Mouse (Mus musculus): ENCODE results near the gene Nlgn3. TPM values are rescaled to one million over a fixed set of nuclear protein-coding genes. Genes with fewer than 3 reads are reported as not detected.
A peak's percentile ranks its signal among the peaks of the same experiment; 100 is the strongest.
"Not testable (repeated sequence)": the region's sequence is repeated elsewhere in the genome, so short reads cannot be mapped to it uniquely, and the experiment has no call there.

Gene Nlgn3
- polyA plus RNA-seq, 1 experiment from 2014 or later = 28.3 TPM

DNA sequence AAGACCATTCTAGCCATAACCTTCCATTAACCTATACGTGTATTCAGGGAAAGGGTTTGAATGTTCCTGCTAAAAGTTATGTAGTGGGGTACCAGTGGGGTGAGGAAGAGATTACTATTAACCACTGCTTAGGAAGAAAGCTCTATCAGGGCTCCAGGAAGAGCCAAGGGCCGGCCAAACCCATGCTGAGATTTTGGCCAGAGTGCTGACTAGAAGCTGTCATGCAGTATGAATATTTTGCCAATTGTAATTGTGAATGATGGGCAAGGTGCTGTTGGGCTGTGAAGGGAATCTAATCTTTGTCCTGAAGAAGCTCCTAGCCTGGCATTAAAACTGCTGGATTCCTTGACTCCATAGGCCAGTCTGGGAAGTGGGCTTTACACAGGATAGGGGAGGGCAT lies 5.7 kb downstream of the Nlgn3 start:
- Histone ChIP-seq H3K36me3 (peaks cover 4% of the 10 kb centered on the region), H3K4me2 (replicated peaks) (no peak overlapping the region), H3K27ac (replicated peaks) (no peak overlapping the region), H3K9me3 (no peaks in the 10 kb centered on the region), H3K9ac (replicated peaks) (no peak overlapping the region), H3K4me3 (no peak overlapping the region), H3K4me1 (peaks cover 36% of the 10 kb centered on the region), H3K27me3 (peaks cover 41% of the 10 kb centered on the region)
- WGBS = 34% methylated on average over 2 of the region's 2 CpGs
- ATAC-seq (ENCODE audit: low FRiP score, low read depth) = no peak

DNA sequence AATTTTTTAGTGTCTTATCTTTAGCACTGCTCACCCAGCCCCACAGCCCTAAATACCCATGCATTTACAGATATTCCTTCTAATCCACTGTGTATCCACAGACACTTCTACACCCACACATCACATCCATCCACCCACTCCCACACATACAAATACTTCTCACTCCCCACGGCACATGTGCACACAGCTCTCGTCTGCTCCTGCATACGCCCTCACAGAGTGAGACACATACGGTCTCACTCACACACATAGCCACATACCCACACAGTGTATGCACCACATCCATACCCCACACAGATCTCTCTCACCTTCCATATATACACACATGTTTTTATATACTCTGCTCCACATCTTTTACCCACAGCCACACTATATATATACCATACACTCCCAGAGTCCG lies 10.3 kb downstream of the Nlgn3 start:
- H3K4me1 ChIP-seq = peaks cover 12% of the 10 kb centered on the region
- ATAC-seq (ENCODE audit: low FRiP score, low read depth) = no peak
- no peak overlapping the region for H3K27ac ChIP-seq (replicated peaks)
- WGBS = 94% methylated on average over 5 of the region's 5 CpGs
- H3K27me3 ChIP-seq = peaks cover 22% of the 10 kb centered on the region
- H3K9ac ChIP-seq (replicated peaks) = no peak overlapping the region
- no peak overlapping the region for H3K4me3 ChIP-seq
- no peaks in the 10 kb centered on the region for H3K9me3 ChIP-seq
- H3K36me3 ChIP-seq = peaks cover 13% of the 10 kb centered on the region
- H3K4me2 ChIP-seq (replicated peaks) = no peak overlapping the region

DNA sequence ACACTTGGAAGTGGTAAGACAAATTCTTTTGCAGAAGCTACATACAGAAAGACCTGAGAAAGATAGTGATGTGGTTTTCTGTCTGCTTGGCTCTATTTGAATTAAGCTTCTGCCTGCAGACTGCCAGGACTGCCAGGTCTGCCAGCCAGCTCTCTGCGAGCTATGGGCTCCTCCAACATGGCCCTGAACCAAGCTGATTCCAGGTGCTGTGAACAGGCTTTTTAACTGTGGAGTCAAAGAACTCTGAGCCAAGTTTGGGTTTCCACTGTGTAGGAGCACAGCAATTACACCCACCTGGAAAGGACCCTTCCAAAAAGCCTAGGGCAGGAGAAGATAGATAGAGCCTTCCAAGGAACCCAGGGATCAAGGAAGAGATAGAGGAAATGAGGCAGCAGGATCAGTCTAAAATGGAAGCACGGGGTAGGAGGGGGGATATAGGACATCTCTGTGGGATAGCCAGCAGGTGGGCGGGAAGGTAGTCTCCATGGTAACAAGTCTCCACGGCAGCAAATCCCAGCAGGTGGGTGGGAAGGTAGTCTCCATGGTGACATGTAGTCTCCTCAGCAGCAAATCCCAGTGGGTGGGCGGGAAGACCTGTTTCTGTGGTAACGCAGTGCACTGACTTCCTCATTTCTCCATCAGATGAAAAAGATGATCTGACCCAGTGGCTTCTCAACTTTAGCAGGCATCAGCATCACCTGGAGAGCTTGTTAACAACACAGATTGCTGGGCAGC lies 14.8 kb downstream of the Nlgn3 start:
- H3K9me3 ChIP-seq = no peaks in the 10 kb centered on the region
- 0 out of 2 replicates have a peak overlapping the region, but pooled peaks have one; percentile 20 for H3K27ac ChIP-seq (replicated peaks)
- peaks cover 9% of the 10 kb centered on the region; the same call in 1 of the 2 replicates for H3K27me3 ChIP-seq
- 0 out of 2 replicates have a peak, but pooled peaks have one; percentile 52 for ATAC-seq (ENCODE audit: low FRiP score, low read depth)
- no peak overlapping the region for H3K9ac ChIP-seq (replicated peaks)
- 33% methylated on average over 6 of the region's 6 CpGs for WGBS
- H3K4me1 ChIP-seq = peaks cover 8% of the 10 kb centered on the region; the same call in 1 of the 2 replicates
- no peak overlapping the region for H3K4me2 ChIP-seq (replicated peaks)
- peaks cover 26% of the 10 kb centered on the region for H3K36me3 ChIP-seq
- H3K4me3 ChIP-seq = no peak overlapping the region

DNA sequence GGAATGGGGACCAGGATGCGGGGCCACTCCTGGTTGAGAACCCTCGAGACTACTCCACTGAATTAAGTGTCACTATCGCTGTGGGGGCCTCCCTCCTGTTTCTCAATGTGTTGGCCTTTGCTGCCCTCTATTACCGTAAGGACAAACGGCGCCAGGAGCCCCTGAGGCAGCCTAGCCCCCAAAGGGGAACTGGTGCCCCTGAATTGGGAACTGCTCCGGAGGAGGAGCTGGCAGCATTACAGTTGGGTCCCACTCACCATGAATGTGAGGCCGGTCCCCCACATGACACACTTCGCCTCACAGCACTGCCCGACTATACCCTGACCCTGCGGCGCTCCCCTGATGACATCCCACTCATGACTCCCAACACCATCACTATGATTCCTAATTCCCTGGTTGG lies 20.8 kb downstream of the Nlgn3 start:
- WGBS = 95% methylated on average over 12 of the region's 12 CpGs
- H3K4me2 ChIP-seq (replicated peaks) = no peak overlapping the region
- H3K4me3 ChIP-seq = no peak overlapping the region
- no peak for ATAC-seq (ENCODE audit: low FRiP score, low read depth)
- H3K9ac ChIP-seq (replicated peaks) = no peak overlapping the region
- peaks cover 28% of the 10 kb centered on the region for H3K36me3 ChIP-seq
- H3K9me3 ChIP-seq = no peaks in the 10 kb centered on the region
- H3K4me1 ChIP-seq = no peaks in the 10 kb centered on the region
- H3K27ac ChIP-seq (replicated peaks) = no peak overlapping the region
- H3K27me3 ChIP-seq = peaks cover 3% of the 10 kb centered on the region; the same call in 1 of the 2 replicates

DNA sequence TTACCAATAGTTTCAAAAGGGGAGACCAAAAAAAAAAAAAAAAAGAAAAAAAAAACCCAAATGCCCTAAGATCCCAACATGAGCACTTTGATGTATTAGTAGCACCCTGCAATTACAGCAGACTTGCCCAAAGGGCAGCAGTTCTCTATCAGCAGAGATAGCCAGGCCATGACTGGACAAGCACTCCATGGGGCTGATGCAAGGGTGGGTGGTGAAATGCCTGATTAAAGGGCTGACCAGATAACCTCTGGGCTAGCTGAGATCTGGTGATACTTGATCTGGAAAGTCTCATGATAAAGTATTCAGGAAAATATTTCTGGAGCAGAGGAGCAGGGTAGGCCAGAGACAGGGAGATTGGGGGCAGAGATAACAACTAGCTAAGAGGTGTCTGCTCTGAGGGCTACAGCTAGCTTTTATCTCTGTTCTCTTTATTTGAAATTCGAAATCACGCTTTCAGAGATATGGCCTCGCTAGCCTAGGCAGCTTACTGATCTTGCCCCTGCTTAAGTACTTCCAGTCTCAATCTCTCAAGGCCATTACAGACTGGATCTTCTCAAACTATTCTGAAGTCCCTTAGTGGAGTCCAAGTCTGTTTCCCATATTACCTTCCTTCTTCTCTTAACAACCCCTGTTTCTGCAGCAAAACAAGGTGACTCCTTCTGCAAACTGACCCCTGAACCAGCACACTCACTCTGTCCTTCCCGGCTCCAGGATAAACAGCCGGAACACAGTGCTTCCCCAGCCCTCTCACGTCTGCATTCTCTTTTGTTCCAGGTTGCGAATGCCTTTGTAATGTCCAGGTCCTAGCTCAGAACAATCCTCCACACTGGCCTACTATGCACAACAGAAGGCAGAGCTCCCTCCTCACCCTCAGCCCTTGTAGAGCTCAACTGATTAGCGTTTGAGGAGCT lies 27.3 kb downstream of the Nlgn3 start:
- Histone ChIP-seq H3K36me3 (no peaks in the 10 kb centered on the region), H3K27ac (replicated peaks) (no peak overlapping the region), H3K9ac (replicated peaks) (no peak overlapping the region), H3K4me3 (no peak overlapping the region), H3K4me1 (0 out of 2 replicates have a peak, but pooled peaks cover 3% of the 10 kb centered on the region), H3K9me3 (no peaks in the 10 kb centered on the region), H3K27me3 (no peaks in the 10 kb centered on the region), H3K4me2 (replicated peaks) (no peak overlapping the region)
- no peak for ATAC-seq (ENCODE audit: low FRiP score, low read depth)
- 62% methylated on average over 8 of the region's 8 CpGs for WGBS

DNA sequence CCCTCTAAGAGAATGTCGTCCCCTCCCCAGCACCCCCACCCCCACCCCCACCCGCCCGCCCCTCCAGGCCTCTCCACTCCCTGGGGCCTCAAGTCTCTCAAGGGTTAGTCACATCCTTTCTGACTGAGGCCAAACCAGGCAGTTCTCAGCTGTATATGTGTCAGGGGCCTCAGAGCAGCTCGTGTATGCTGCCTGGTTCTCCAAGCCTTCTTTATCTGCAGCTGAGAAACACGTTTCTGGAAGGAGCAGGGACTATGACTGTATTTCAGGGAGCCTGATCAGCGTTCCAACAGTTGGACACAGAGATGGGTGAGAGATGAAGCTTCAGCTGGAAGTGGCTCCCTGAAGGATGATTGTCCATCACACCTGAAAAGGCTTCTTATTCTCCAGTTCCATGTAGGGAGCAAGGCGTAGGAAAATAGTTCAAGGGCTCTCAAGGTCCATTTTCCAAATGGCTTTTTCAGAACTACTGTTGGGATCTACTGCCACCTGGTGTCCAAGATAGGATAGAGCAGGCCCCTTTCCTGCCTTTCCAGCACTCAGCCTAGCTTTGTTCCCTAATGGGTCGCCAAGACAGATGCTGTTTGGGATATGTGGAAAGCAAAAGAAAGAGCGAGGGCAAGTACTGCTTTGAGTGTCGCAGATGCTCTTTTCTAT lies 30.5 kb downstream of the Nlgn3 start:
- Histone ChIP-seq H3K36me3 (no peaks in the 10 kb centered on the region), H3K27ac (replicated peaks) (peak overlapping the region; percentile 66), H3K4me3 (no peak overlapping the region), H3K27me3 (no peaks in the 10 kb centered on the region), H3K9ac (replicated peaks) (0 out of 2 replicates have a peak overlapping the region, but pooled peaks have one; percentile 6), H3K9me3 (no peaks in the 10 kb centered on the region), H3K4me1 (peaks cover 8% of the 10 kb centered on the region; the same call in 1 of the 2 replicates), H3K4me2 (replicated peaks) (no peak overlapping the region; the same call in 1 of the 2 replicates)
- ATAC-seq (ENCODE audit: low FRiP score, low read depth) = no peak
- WGBS = 29% methylated on average over 9 of the region's 10 CpGs

DNA sequence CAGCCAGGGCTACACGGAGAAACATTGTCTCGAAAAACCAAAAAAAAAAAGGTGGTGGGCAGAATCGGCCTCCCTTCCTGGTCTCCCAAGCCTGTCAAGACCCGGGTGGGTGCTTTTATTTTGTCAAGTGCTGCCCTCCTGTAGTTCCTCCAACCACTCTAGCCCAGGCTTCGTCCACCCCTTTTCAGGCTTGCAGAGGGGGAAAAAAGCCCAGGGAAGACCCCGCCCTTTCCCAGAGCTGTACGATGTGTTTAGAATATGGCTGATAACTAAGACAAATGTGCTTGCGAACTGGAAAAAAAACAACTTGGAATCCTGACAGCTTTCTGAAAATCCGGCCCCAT lies 33.0 kb downstream of the Nlgn3 start:
- Histone ChIP-seq H3K4me3 (peak overlapping the region; percentile 28), H3K4me2 (replicated peaks) (peak overlapping the region; percentile 44), H3K36me3 (no peaks in the 10 kb centered on the region), H3K9me3 (no peaks in the 10 kb centered on the region), H3K27me3 (0 out of 2 replicates have a peak, but pooled peaks cover 3% of the 10 kb centered on the region), H3K27ac (replicated peaks) (peak overlapping the region; percentile 90), H3K9ac (replicated peaks) (0 out of 2 replicates have a peak overlapping the region, but pooled peaks have one; percentile 41), H3K4me1 (peaks cover 8% of the 10 kb centered on the region; the same call in 1 of the 2 replicates)
- 55% methylated on average over 9 of the region's 9 CpGs for WGBS
- peak; percentile 25 for ATAC-seq (ENCODE audit: low FRiP score, low read depth)

DNA sequence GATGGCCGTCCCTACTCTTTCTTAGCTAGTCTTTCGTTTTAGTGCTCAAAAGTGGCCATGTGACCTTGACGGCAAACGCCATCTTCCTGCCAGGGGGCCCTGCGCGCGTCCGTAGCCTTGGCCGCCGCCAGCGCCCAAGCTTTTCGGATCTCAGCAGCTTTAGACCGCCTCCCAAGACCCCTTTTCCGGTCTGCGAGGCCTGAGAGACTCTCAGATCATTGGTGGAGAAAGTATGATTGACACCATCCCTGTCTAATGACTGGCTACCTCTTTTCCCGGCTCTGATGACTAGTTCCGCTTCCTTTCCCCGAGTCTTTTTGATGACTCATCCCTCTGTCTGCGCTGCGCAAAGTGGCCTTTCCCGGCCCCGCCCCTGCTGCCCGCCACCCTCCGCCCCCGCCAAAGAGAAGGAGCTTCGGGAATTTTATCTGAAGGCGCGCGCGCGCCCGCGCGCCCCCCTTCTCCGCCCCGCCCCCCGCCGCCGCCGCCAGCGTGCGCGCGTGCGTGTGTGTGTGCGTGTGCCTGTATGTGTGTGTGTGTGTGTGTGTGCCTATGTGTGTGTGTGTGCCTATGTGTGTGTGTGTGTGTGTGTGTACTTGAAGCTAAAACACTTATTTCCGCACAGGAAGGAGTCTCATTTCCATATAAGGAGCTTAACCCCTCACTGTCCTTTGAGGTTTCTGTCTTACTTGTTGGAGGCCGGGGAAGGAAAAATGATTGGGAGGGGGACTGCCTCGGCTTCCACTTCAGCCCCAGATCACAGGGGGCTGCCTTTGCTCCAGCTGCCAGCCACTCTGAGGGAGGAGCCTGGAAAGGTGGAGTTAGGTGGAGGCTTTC lies 33.6 kb downstream of the Nlgn3 start:
- Histone ChIP-seq H3K4me1 (peaks cover 8% of the 10 kb centered on the region; the same call in 1 of the 2 replicates), H3K27me3 (0 out of 2 replicates have a peak, but pooled peaks cover 3% of the 10 kb centered on the region), H3K27ac (replicated peaks) (peak overlapping the region; percentile 90), H3K4me2 (replicated peaks) (peak overlapping the region; percentile 50), H3K9me3 (no peaks in the 10 kb centered on the region), H3K4me3 (peak overlapping the region; percentile 37), H3K36me3 (no peaks in the 10 kb centered on the region), H3K9ac (replicated peaks) (peak overlapping the region; percentile 41; the same call in 1 of the 2 replicates)
- WGBS = 25% methylated on average over 31 of the region's 49 CpGs
- ATAC-seq (ENCODE audit: low FRiP score, low read depth) = peak; percentile 95

DNA sequence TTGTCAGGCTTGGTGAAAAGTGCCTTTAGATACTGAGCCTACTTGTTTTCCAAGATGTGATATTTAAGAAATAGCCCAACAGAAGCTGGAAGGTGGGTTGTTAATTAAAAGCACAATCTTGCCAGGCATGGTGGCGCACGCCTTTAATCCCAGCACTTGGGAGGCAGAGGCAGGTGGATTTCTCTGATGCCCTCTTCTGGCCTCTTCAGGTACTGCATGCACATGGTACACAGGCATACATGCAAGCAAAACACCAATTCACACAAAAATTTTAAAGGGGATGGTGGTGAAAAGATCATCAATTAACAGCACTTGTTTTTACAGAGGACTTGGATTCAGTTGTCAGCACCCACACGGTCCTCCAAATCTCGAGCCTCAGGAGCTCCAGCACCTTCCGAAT lies 35.6 kb downstream of the Nlgn3 start:
- H3K4me2 ChIP-seq (replicated peaks) = no peak overlapping the region
- no peaks in the 10 kb centered on the region for H3K9me3 ChIP-seq
- no peak overlapping the region for H3K4me3 ChIP-seq
- H3K36me3 ChIP-seq = no peaks in the 10 kb centered on the region
- 89% methylated on average over 5 of the region's 5 CpGs for WGBS
- H3K4me1 ChIP-seq = peaks cover 5% of the 10 kb centered on the region; the same call in 1 of the 2 replicates
- H3K27me3 ChIP-seq = 0 out of 2 replicates have a peak, but pooled peaks cover 3% of the 10 kb centered on the region
- no peak overlapping the region for H3K9ac ChIP-seq (replicated peaks)
- ATAC-seq (ENCODE audit: low FRiP score, low read depth) = no peak
- no peak overlapping the region for H3K27ac ChIP-seq (replicated peaks)

DNA sequence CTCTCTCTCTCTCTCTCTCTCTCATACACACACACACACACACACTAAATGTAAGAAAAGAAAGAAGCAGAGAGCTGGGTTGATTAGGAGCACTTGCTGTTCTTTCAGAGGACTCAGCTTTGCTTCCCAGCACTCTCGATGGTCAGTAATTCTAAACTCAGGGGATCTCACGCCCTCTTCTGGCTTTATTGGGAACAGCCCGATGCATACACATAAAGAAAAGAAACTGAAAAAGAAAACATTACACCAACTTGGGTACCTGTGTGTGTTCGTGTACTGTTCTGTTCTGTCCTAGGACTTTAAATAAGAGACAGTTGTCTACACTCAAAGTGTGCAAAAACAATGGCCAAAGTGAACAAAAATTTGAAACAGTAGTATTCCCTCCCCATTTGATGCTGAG lies 39.7 kb downstream of the Nlgn3 start:
- H3K4me3 ChIP-seq = no peak overlapping the region
- H3K27me3 ChIP-seq = 0 out of 2 replicates have a peak, but pooled peaks cover 3% of the 10 kb centered on the region

DNA sequence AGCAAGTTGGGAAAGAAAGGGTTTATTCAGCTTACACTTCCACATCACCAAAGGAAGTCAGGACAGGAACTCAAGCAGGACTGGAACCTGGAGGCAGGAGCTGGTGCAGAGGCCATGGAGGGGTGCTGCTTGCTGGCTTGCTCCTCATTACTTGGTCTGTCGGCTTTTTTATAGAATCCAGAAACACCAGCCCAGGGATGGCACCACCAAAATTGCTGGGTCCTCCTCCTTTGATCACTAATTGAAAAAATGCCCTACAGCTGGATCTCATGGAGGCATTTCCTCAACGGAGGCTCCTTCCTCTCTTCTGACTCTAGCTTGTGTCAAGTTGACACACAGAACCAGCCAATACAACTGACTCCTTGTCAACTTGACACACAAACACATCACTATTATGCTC lies 43.9 kb downstream of the Nlgn3 start:
- not testable (repeated sequence) for ATAC-seq (ENCODE audit: low FRiP score, low read depth); H3K9ac ChIP-seq (replicated peaks); H3K4me3 ChIP-seq; H3K27ac ChIP-seq (replicated peaks); H3K36me3 ChIP-seq; H3K4me1 ChIP-seq; H3K27me3 ChIP-seq; H3K9me3 ChIP-seq; H3K4me2 ChIP-seq (replicated peaks)
- WGBS = 68% methylated on average over 2 of the region's 2 CpGs

More for the DNA sequence above, 39.7 kb downstream of the Nlgn3 start:
- H3K9ac ChIP-seq (replicated peaks) = no peak overlapping the region
- H3K4me1 ChIP-seq = 0 out of 2 replicates have a peak, but pooled peaks cover under 1% of the 10 kb centered on the region
- no peak for ATAC-seq (ENCODE audit: low FRiP score, low read depth)
- no peaks in the 10 kb centered on the region for H3K36me3 ChIP-seq
- WGBS = 51% methylated on average over 4 of the region's 4 CpGs
- H3K27ac ChIP-seq (replicated peaks) = no peak overlapping the region
- H3K4me2 ChIP-seq (replicated peaks) = no peak overlapping the region
- no peaks in the 10 kb centered on the region for H3K9me3 ChIP-seq

Measured in midbrain, embryonic 12.5 days (tissue).